Mouse (Mus musculus) small intestine, adult 2 months (tissue): ENCODE measurements around the gene Katnal1. TPM values are rescaled to one million over a fixed set of nuclear protein-coding genes. Genes with fewer than 3 reads are reported as not detected.

Experiments
- H3K27ac ChIP-seq: fragments of 200-500 bp; 2 replicates; pipeline ENCODE4 v1.5.1; 2012; ENCODE audit warnings: low read depth, low read length, control low read depth, inconsistent platforms; ENCODE audit not compliant: insufficient read depth
- H3K27me3 ChIP-seq: fragments of 200-500 bp; 2 replicates; pipeline ENCODE4 v1.6.1; 2012; ENCODE audit warnings: mild to moderate bottlenecking, moderate library complexity, low read length, inconsistent platforms; ENCODE audit not compliant: control insufficient read depth, insufficient read depth
- H3K36me3 ChIP-seq: fragments of 200-500 bp; 2 replicates; pipeline ENCODE4 v1.6.1; 2012; ENCODE audit warnings: mild to moderate bottlenecking, low read length, control low read depth, inconsistent platforms; ENCODE audit not compliant: control insufficient read depth, insufficient read depth
- H3K4me1 ChIP-seq: fragments of 200-500 bp; 2 replicates; pipeline ENCODE4 v1.6.1; 2012; ENCODE audit warnings: low read length, inconsistent platforms, mixed read lengths; ENCODE audit not compliant: control insufficient read depth, insufficient read depth, insufficient read length
- H3K4me3 ChIP-seq: fragments of 200-500 bp; 2 replicates; pipeline ENCODE4 v1.5.1; 2012; ENCODE audit warnings: low read depth, mild to moderate bottlenecking, control low read depth, inconsistent platforms, low read length, moderate library complexity
- CTCF ChIP-seq: fragments of 200-500 bp; IDR thresholded peaks from 2 replicates; pipeline ENCODE4 v1.5.1; 2012; ENCODE audit warnings: low read depth, mild to moderate bottlenecking, control low read depth, inconsistent platforms, low read length, moderate library complexity, mixed read lengths; ENCODE audit not compliant: insufficient replicate concordance, insufficient read length; ENCODE audit errors: extremely low read depth
- POLR2A ChIP-seq: fragments of 200-500 bp; IDR thresholded peaks from 2 replicates; pipeline ENCODE4 v1.6.1; 2012; ENCODE audit warnings: low read depth, mild to moderate bottlenecking, control low read depth, inconsistent platforms, low read length, moderate library complexity
- WGBS: fragments of 180-500 bp; shearing (Covaris S2); methylation state at CpG from one replicate; pipeline ENCODE4 v1.1.7; 2018; 5-methylcytosine and 5-hydroxymethylcytosine counted together
- polyA plus RNA-seq: library from polyadenylated mRNA; depleted of rRNA; stranded (reverse); fragments of >200 nt; gene quantifications from 2 replicates; pipeline ENCODE4 v1.2.3, GENCODE M21; 2012

The Katnal1 gene
- polyA plus RNA-seq, 1 experiment, result 0.82 TPM

GRCm38 (mm10) chr5:148883671-148884070 is 45.4 kb downstream of the Katnal1 start:
- no peak overlapping the region for H3K27ac ChIP-seq
- H3K36me3 ChIP-seq, result no peaks in the 10 kb centered on the region
- WGBS, result 86% methylated on average over 8 of the region's 8 CpGs
- TF ChIP-seq POLR2A, result no peak
- TF ChIP-seq CTCF, result no peak
- peaks cover 6% of the 10 kb centered on the region for H3K4me1 ChIP-seq
- no peaks in the 10 kb centered on the region for H3K27me3 ChIP-seq
- H3K4me3 ChIP-seq, result no peak overlapping the region

GRCm38 (mm10) chr5:148879218-148879617 is 49.9 kb downstream of the Katnal1 start:
- Histone ChIP-seq H3K27ac (no peak overlapping the region), H3K4me3 (no peak overlapping the region), H3K27me3 (no peaks in the 10 kb centered on the region), H3K36me3 (0 out of 2 replicates have a peak, but pooled peaks cover 2% of the 10 kb centered on the region), H3K4me1 (no peaks in the 10 kb centered on the region)
- WGBS, result 95% methylated on average over 6 of the region's 6 CpGs
- TF ChIP-seq CTCF, result peak; percentile 40; the same call in 1 of the 2 replicates
- TF ChIP-seq POLR2A, result no peak

GRCm38 (mm10) chr5:148873116-148873515 is 56.0 kb downstream of the Katnal1 start:
- Histone ChIP-seq H3K4me1 (no peaks in the 10 kb centered on the region), H3K27ac (no peak overlapping the region), H3K36me3 (0 out of 2 replicates have a peak, but pooled peaks cover 2% of the 10 kb centered on the region), H3K4me3 (no peak overlapping the region), H3K27me3 (no peaks in the 10 kb centered on the region)
- WGBS, result 83% methylated on average over 8 of the region's 8 CpGs
- TF ChIP-seq CTCF, result no peak
- TF ChIP-seq POLR2A, result no peak

GRCm38 (mm10) chr5:148869583-148869982 is 59.5 kb downstream of the Katnal1 start:
- Histone ChIP-seq H3K36me3 (0 out of 2 replicates have a peak, but pooled peaks cover 2% of the 10 kb centered on the region), H3K4me1 (no peaks in the 10 kb centered on the region), H3K27me3 (no peaks in the 10 kb centered on the region), H3K27ac (no peak overlapping the region), H3K4me3 (no peak overlapping the region)
- 36% methylated on average over 3 of the region's 3 CpGs for WGBS
- TF ChIP-seq CTCF (no peak), POLR2A (no peak)

- no peaks in the 10 kb centered on the region for H3K36me3 ChIP-seq
- 73% methylated on average over 6 of the region's 6 CpGs for WGBS
These were observed 61.4 kb downstream of the Katnal1 start for GRCm38 (mm10) chr5:148867766-148868165.

GRCm38 (mm10) chr5:148867171-148867570 is 61.9 kb downstream of the Katnal1 start:
- H3K27ac ChIP-seq, result no peak overlapping the region
- H3K4me3 ChIP-seq, result no peak overlapping the region
- WGBS, result 59% methylated on average over 7 of the region's 7 CpGs
- no peaks in the 10 kb centered on the region for H3K4me1 ChIP-seq
- TF ChIP-seq POLR2A (no peak), CTCF (no peak)
- H3K36me3 ChIP-seq, result no peaks in the 10 kb centered on the region
- no peaks in the 10 kb centered on the region for H3K27me3 ChIP-seq

More at GRCm38 (mm10) chr5:148867766-148868165, 61.4 kb downstream of the Katnal1 start:
- Histone ChIP-seq H3K27me3 (no peaks in the 10 kb centered on the region), H3K4me3 (no peak overlapping the region), H3K27ac (no peak overlapping the region), H3K4me1 (no peaks in the 10 kb centered on the region)
- no peak for TF ChIP-seq POLR2A
- TF ChIP-seq CTCF, result no peak

GRCm38 (mm10) chr5:148866571-148866970 is 62.5 kb downstream of the Katnal1 start:
- 51% methylated on average over 10 of the region's 10 CpGs for whole genome bisulfite sequencing
- no peaks in the 10 kb centered on the region for H3K4me1 ChIP-seq
- no peak for TF ChIP-seq CTCF
- no peak for TF ChIP-seq POLR2A
- no peak overlapping the region for H3K27ac ChIP-seq
- no peaks in the 10 kb centered on the region for H3K27me3 ChIP-seq
- no peak overlapping the region for H3K4me3 ChIP-seq
- H3K36me3 ChIP-seq, result no peaks in the 10 kb centered on the region

- Histone ChIP-seq H3K4me1 (no peaks in the 10 kb centered on the region), H3K4me3 (no peak overlapping the region), H3K36me3 (no peaks in the 10 kb centered on the region), H3K27me3 (no peaks in the 10 kb centered on the region), H3K27ac (no peak overlapping the region)
- 72% methylated on average over 6 of the region's 6 CpGs for WGBS
- TF ChIP-seq POLR2A (no peak), CTCF (no peak)
These were observed 65.7 kb downstream of the Katnal1 start for GRCm38 (mm10) chr5:148863409-148863808.
